Mouse (Mus musculus) megakaryocyte-erythroid progenitor cell, adult 5-6 weeks (primary cell): Measurements from ENCODE around the gene Borcs5. TPM values are rescaled to one million over a fixed set of nuclear protein-coding genes. Genes with fewer than 3 reads are reported as not detected.

Experiments used
- ATAC-seq: replicated peaks from 2 replicates; pipeline ENCODE4 v1.8.0; 2016; ENCODE audit warnings: mild to moderate bottlenecking, inconsistent platforms; ENCODE audit not compliant: severe bottlenecking, poor library complexity, low FRiP score, low TSS enrichment
- total RNA-seq, 2 experiments: library from RNA; stranded (forward) in 1 of 2; stranded (reverse) in 1 of 2; fragments of 200-1000, 215-1000 nt in 1 of 2; fragments of >200 nt in 1 of 2; fragmentation: Nextera tagmentation in 1 of 2; gene quantifications; 2 replicates each; pipeline ENCODE4 v1.2.3; 2014 to 2017

Borcs5 gene
- total RNA-seq, 2 experiments from 2014 or later: 9.0 to 15.4 TPM

DNA sequence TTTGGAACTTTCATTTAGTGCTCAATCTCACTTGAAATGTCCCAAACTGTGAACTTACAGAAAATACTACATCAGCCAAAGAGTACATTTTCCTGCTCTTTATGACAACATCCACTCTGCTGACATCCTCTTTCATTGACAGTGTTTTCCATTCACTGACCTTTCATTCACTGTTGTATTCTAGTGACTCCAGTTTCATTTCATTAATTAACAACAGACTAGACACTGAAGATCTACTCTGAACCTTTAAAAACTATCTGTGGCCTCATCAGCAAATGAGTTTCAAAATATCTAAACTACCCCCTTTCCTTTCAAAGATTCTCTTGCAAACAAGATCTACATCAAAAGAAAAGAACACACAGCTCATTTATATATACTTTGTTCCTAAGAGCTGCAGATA is 104.3 kb downstream of the Borcs5 start:
- no peak for ATAC-seq

GRCm38 (mm10) chr6:134745876-134746275 is 106.6 kb downstream of the Borcs5 start:
- no peak for ATAC-seq

- no peak for ATAC-seq
These were observed 108.8 kb downstream of the Borcs5 start for GRCm38 (mm10) chr6:134748126-134748525.

- ATAC-seq: no peak
These were observed 111.8 kb downstream of the Borcs5 start for GRCm38 (mm10) chr6:134751087-134751486.

- ATAC-seq: no peak
These were observed 112.8 kb downstream of the Borcs5 start for GRCm38 (mm10) chr6:134751883-134752647.

GRCm38 (mm10) chr6:134753412-134753811 is 114.1 kb downstream of the Borcs5 start:
- peak; percentile 82 for ATAC-seq

GRCm38 (mm10) chr6:134753858-134754257 is 114.5 kb downstream of the Borcs5 start:
- ATAC-seq: no peak

DNA sequence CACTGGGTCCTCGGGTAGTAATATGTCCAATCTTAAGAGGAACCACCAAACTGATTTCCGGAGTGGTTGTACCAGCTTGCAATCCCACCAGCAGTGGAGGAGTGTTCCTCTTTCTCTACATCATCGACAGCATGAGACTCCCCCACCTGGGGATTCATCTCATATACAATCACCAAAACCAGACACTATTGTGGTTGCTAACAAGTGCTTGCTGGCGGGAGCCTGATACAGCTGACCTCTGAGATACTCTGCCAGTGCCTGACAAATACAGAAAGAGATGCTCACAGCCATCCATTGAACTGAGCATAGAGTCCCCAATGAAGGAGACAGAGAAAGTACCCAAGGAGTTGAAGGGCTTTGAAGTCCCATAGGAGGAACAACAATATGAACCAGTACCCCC is 116.7 kb downstream of the Borcs5 start:
- ATAC-seq: peak; percentile 58

Other genes with a start within 250 kb of the Borcs5 start
- gene Bcl2l14, start 243.2 kb upstream of the Borcs5 start, total RNA-seq (2014; fragmentation: Nextera tagmentation): 1.0 and 1.4 TPM in 2 replicates
- gene Bcl2l14, start 243.2 kb upstream of the Borcs5 start, total RNA-seq (2017): 0.88 TPM in 1 of 2 replicates, not detected in the other
- gene Lrp6, start 72.5 kb upstream of the Borcs5 start, total RNA-seq (2014; fragmentation: Nextera tagmentation): 22.9 and 31.8 TPM in 2 replicates
- 40.6 and 50.7 TPM in 2 replicates for gene Lrp6, start 72.5 kb upstream of the Borcs5 start, total RNA-seq (2017)
- 0.20 TPM in 1 of 2 replicates, not detected in the other for gene Mansc1, start 7.0 kb upstream of the Borcs5 start, total RNA-seq (2014; fragmentation: Nextera tagmentation)
- 0.28 and 1.5 TPM in 2 replicates for gene Mansc1, start 7.0 kb upstream of the Borcs5 start, total RNA-seq (2017)
- 7.1 and 10.0 TPM in 2 replicates for gene Dusp16, start 153.1 kb downstream of the Borcs5 start, total RNA-seq (2014; fragmentation: Nextera tagmentation)
- 3.9 and 10.9 TPM in 2 replicates for gene Dusp16, start 153.1 kb downstream of the Borcs5 start, total RNA-seq (2017)
- 6.2 and 11.7 TPM in 2 replicates for gene Crebl2, start 190.6 kb downstream of the Borcs5 start, total RNA-seq (2014; fragmentation: Nextera tagmentation)
- gene Crebl2, start 190.6 kb downstream of the Borcs5 start, total RNA-seq (2017): 10.4 and 12.9 TPM in 2 replicates